Mouse (Mus musculus) lung, postnatal 0 days (tissue): ENCODE measurements around the gene Mysm1.

ENCODE experiments used
- CTCF ChIP-seq: IDR thresholded peaks from 2 replicates; pipeline ENCODE4 v1.5.1; 2016; ENCODE audit warnings: antibody characterized with exemption, mild to moderate bottlenecking
- EP300 ChIP-seq: IDR thresholded peaks from 2 replicates; pipeline ENCODE4 v1.6.1; 2016; ENCODE audit warnings: antibody characterized with exemption, mild to moderate bottlenecking, control low read depth

DNA sequence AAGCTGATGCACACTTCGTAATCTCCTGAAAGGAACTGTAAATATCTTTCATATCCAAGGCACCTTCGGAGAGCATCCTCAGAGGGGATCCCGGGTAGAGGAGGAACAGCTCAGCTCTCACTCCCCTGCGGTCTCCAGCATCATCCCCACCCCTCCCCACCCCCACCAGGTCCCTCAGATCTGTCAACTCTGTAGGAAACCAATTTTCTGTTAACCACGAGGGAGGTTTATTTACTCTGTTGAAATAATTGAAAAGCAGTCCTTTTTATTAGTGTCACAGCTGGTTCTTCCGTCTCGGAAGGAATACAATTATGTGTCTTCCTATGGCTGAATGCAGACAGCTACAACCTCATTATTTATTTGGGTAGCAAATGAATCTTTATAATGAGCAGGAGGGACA, 39.3 kb upstream of the Mysm1 start:
- TF ChIP-seq CTCF (no peak), EP300 (no peak)
